Mouse (Mus musculus): ENCODE data around the gene Hamp. TPM values are rescaled to one million over a fixed set of nuclear protein-coding genes. Genes with fewer than 3 reads are reported as not detected.

Gene Hamp
- polyA plus RNA-seq, 1 experiment: not detected

- Histone ChIP-seq H3K4me1 (ENCODE audit: control insufficient read depth, insufficient read depth, low read length) (no peaks in the 10 kb centered on the region), H3K27ac (ENCODE audit: insufficient read depth, low read depth, low read length) (no peak overlapping the region), H3K4me3 (ENCODE audit: insufficient read depth, low read depth, low read length) (no peak overlapping the region)
- TF ChIP-seq CTCF (IDR thresholded peaks at IDR 0.05; ENCODE audit: insufficient read depth, low read depth, low read length) (no peak), POLR2A (IDR thresholded peaks at IDR 0.05; ENCODE audit: insufficient read depth, low read depth, low read length) (no peak)
- 74% methylated on average over 3 of the region's 3 CpGs for WGBS
These were observed 51.3 kb downstream of the Hamp start for GRCm38 (mm10) chr7:30892515-30892914.

Other genes starting within 250 kb of the Hamp start
- not detected in 2 replicates for gene 2200002J24Rik, start 245.1 kb downstream of the Hamp start, polyA plus RNA-seq (2012; ENCODE audit: insufficient read depth, insufficient read length, low replicate concordance, missing spikeins)
- not detected in 2 replicates for gene Atp4a, start 231.8 kb downstream of the Hamp start, polyA plus RNA-seq (2012; ENCODE audit: insufficient read depth, insufficient read length, low replicate concordance, missing spikeins)
- not detected in 2 replicates for gene Tmem147, start 214.5 kb downstream of the Hamp start, polyA plus RNA-seq (2012; ENCODE audit: insufficient read depth, insufficient read length, low replicate concordance, missing spikeins)
- gene Gapdhs, start 200.4 kb downstream of the Hamp start, polyA plus RNA-seq (2012; ENCODE audit: insufficient read depth, insufficient read length, low replicate concordance, missing spikeins): not detected in 2 replicates
- not detected in 2 replicates for gene Sbsn, start 192.6 kb downstream of the Hamp start, polyA plus RNA-seq (2012; ENCODE audit: insufficient read depth, insufficient read length, low replicate concordance, missing spikeins)
- gene Dmkn, start 180.3 kb downstream of the Hamp start, polyA plus RNA-seq (2012; ENCODE audit: insufficient read depth, insufficient read length, low replicate concordance, missing spikeins): not detected in 2 replicates
- gene Krtdap, start 156.1 kb downstream of the Hamp start, polyA plus RNA-seq (2012; ENCODE audit: insufficient read depth, insufficient read length, low replicate concordance, missing spikeins): not detected in 2 replicates
- gene Ffar2, start 120.3 kb downstream of the Hamp start, polyA plus RNA-seq (2012; ENCODE audit: insufficient read depth, insufficient read length, low replicate concordance, missing spikeins): not detected in 2 replicates
- not detected in 2 replicates for gene Ffar3, start 87.9 kb downstream of the Hamp start, polyA plus RNA-seq (2012; ENCODE audit: insufficient read depth, insufficient read length, low replicate concordance, missing spikeins)
- not detected in 2 replicates for gene Ffar1, start 82.5 kb downstream of the Hamp start, polyA plus RNA-seq (2012; ENCODE audit: insufficient read depth, insufficient read length, low replicate concordance, missing spikeins)
- not detected in 2 replicates for gene Cd22, start 63.7 kb downstream of the Hamp start, polyA plus RNA-seq (2012; ENCODE audit: insufficient read depth, insufficient read length, low replicate concordance, missing spikeins)
- not detected in 2 replicates for gene Mag, start 29.2 kb downstream of the Hamp start, polyA plus RNA-seq (2012; ENCODE audit: insufficient read depth, insufficient read length, low replicate concordance, missing spikeins)
- gene Hamp2, start 19.4 kb downstream of the Hamp start, polyA plus RNA-seq (2012; ENCODE audit: insufficient read depth, insufficient read length, low replicate concordance, missing spikeins): not detected in 2 replicates
- gene Usf2, start 12.8 kb upstream of the Hamp start, polyA plus RNA-seq (2012; ENCODE audit: insufficient read depth, insufficient read length, low replicate concordance, missing spikeins): 282 TPM in 1 of 2 replicates, not detected in the other
- not detected in 2 replicates for gene Lsr, start 29.4 kb upstream of the Hamp start, polyA plus RNA-seq (2012; ENCODE audit: insufficient read depth, insufficient read length, low replicate concordance, missing spikeins)
- not detected in 2 replicates for gene Fam187b, start 29.8 kb upstream of the Hamp start, polyA plus RNA-seq (2012; ENCODE audit: insufficient read depth, insufficient read length, low replicate concordance, missing spikeins)
- not detected in 2 replicates for gene Fxyd5, start 98.4 kb upstream of the Hamp start, polyA plus RNA-seq (2012; ENCODE audit: insufficient read depth, insufficient read length, low replicate concordance, missing spikeins)
- gene Fxyd7, start 107.4 kb upstream of the Hamp start, polyA plus RNA-seq (2012; ENCODE audit: insufficient read depth, insufficient read length, low replicate concordance, missing spikeins): not detected in 2 replicates
- gene Fxyd1, start 113.2 kb upstream of the Hamp start, polyA plus RNA-seq (2012; ENCODE audit: insufficient read depth, insufficient read length, low replicate concordance, missing spikeins): not detected in 2 replicates
- gene Lgi4, start 115.3 kb upstream of the Hamp start, polyA plus RNA-seq (2012; ENCODE audit: insufficient read depth, insufficient read length, low replicate concordance, missing spikeins): not detected in 2 replicates
- gene Fxyd3, start 132.7 kb upstream of the Hamp start, polyA plus RNA-seq (2012; ENCODE audit: insufficient read depth, insufficient read length, low replicate concordance, missing spikeins): not detected in 2 replicates
- gene Hpn, start 171.3 kb upstream of the Hamp start, polyA plus RNA-seq (2012; ENCODE audit: insufficient read depth, insufficient read length, low replicate concordance, missing spikeins): not detected in 2 replicates
- gene Scn1b, start 183.0 kb upstream of the Hamp start, polyA plus RNA-seq (2012; ENCODE audit: insufficient read depth, insufficient read length, low replicate concordance, missing spikeins): not detected in 2 replicates
- not detected in 2 replicates for gene Gramd1a, start 211.9 kb upstream of the Hamp start, polyA plus RNA-seq (2012; ENCODE audit: insufficient read depth, insufficient read length, low replicate concordance, missing spikeins)